Mouse (Mus musculus): ENCODE results near the gene Plcd4. TPM values are rescaled to one million over a fixed set of nuclear protein-coding genes. Genes with fewer than 3 reads are reported as not detected.

Gene Plcd4
- not detected for polyA plus RNA-seq (2015; fragmentation: Illumina TruSeq; extraction: RNeasy Lipid Tissue Mini Kit (QIAGEN cat#74804); ENCODE audit: insufficient read depth, low replicate concordance)

GRCm38 (mm10) chr1:74542451-74542961 lies at the start of gene Plcd4:
Plcd4 (plus strand) TSS chr1:74542888.

DNA sequence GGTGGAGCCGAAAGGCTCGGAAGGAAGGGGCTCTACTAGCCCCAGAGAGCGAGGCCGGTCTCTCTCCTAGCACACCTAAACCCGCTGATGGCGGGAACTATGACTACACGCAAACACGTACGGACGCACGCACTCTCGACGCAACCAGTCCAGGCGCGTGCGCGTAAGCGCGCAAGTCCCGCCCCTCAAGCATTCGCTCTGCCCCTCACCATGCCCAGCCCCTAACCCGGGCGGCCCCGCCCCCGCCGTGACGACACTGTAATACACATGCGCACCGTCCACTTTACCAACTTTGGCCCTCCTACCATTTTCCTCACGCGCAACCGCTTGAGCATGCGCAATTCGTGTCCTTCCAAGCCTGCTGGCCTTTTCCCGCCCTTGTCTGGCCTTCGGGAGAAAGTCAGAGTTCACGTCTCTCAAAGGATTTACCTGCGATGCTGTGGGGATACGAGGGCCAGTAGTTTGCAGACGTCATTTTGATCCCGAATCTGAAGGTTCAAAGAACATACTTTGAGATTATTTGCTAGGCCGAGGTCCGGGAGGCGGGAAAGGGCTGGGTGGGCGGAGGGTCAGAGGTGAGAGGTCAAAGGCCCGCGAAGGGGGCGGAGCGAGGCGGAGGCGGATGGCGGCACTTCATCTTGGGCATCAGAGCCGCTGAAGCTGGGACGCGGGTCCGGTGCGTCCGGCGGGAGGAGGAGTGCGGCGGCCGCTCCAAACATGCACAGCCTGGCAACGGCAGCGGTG lies 36.8 kb upstream of the Plcd4 start, which contains the start of gene Cnot9:
Gene Cnot9 (plus strand): TSS at position 338 of the 744 bp plus-strand sequence.

GRCm38 (mm10) chr1:74544184-74544583 lies 1.5 kb downstream of the Plcd4 start, which contains the start of gene Usp37:
Usp37 (minus strand) TSS chr1:74544284.

DNA sequence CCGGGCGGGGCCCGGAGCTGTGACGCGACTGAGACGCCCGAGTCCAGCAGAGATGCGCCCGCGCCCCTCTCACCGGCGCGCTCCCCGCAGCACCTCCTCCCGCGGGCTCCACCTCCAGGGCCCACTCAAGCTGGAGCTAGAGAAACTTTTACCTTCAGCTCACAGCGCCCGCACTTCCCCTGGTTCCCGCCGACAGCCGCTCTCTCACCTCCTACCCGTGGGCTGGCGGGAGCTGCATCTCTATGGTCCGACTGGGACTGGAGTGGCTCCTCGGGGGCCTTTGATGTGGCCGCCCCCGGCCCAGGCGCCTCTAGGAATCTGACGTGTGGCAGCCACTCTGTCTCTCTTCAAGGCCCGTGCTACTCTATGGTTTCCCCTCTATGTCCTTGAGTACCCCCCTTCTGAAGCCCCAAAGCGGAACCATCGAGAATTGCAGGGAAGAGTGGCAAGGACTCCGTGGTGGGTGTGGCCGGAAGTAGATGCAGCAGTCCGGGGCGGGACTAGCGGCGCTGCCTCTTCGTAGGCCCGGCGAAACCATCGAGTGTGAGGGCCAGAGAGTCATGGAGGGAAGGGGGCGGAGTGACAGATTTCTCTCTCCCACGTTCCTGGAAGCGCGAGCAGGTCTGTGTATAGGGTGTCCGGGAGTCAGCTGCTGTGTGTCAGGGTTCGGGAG lies 45.2 kb downstream of the Plcd4 start, which contains the start of the genes Zfp142 and Bcs1l:
Gene Zfp142 (minus strand): TSS at position 474 of the 673 bp plus-strand sequence.
Gene Bcs1l (plus strand): TSS at position 517 of the 673 bp plus-strand sequence.

GRCm38 (mm10) chr1:74601267-74601962 lies 58.7 kb downstream of the Plcd4 start, which contains the start of the genes Rnf25 and Stk36:
Rnf25 (minus strand) TSS chr1:74601397.
Stk36 (plus strand) TSS chr1:74601445.

Other genes with a start within 250 kb of the Plcd4 start
- gene Tmbim1, start 237.3 kb upstream of the Plcd4 start, polyA plus RNA-seq (2015; fragmentation: Illumina TruSeq; extraction: RNeasy Lipid Tissue Mini Kit (QIAGEN cat#74804); ENCODE audit: insufficient read depth, low replicate concordance), result 21.1 TPM
- 0.64 TPM for gene Catip, start 180.8 kb upstream of the Plcd4 start, polyA plus RNA-seq (2015; fragmentation: Illumina TruSeq; extraction: RNeasy Lipid Tissue Mini Kit (QIAGEN cat#74804); ENCODE audit: insufficient read depth, low replicate concordance)
- gene Slc11a1, start 167.7 kb upstream of the Plcd4 start, polyA plus RNA-seq (2015; fragmentation: Illumina TruSeq; extraction: RNeasy Lipid Tissue Mini Kit (QIAGEN cat#74804); ENCODE audit: insufficient read depth, low replicate concordance), result 46.5 TPM
- gene Ctdsp1, start 151.4 kb upstream of the Plcd4 start, polyA plus RNA-seq (2015; fragmentation: Illumina TruSeq; extraction: RNeasy Lipid Tissue Mini Kit (QIAGEN cat#74804); ENCODE audit: insufficient read depth, low replicate concordance), result 54.0 TPM
- gene Vil1, start 133.5 kb upstream of the Plcd4 start, polyA plus RNA-seq (2015; fragmentation: Illumina TruSeq; extraction: RNeasy Lipid Tissue Mini Kit (QIAGEN cat#74804); ENCODE audit: insufficient read depth, low replicate concordance), result not detected
- gene Cnot9, start 36.8 kb upstream of the Plcd4 start, polyA plus RNA-seq (2015; fragmentation: Illumina TruSeq; extraction: RNeasy Lipid Tissue Mini Kit (QIAGEN cat#74804); ENCODE audit: insufficient read depth, low replicate concordance), result 35.8 TPM
- gene Usp37, start 1.4 kb downstream of the Plcd4 start, polyA plus RNA-seq (2015; fragmentation: Illumina TruSeq; extraction: RNeasy Lipid Tissue Mini Kit (QIAGEN cat#74804); ENCODE audit: insufficient read depth, low replicate concordance), result 19.9 TPM
- 13.7 TPM for gene Zfp142, start 45.4 kb downstream of the Plcd4 start, polyA plus RNA-seq (2015; fragmentation: Illumina TruSeq; extraction: RNeasy Lipid Tissue Mini Kit (QIAGEN cat#74804); ENCODE audit: insufficient read depth, low replicate concordance)
- 16.0 TPM for gene Bcs1l, start 45.4 kb downstream of the Plcd4 start, polyA plus RNA-seq (2015; fragmentation: Illumina TruSeq; extraction: RNeasy Lipid Tissue Mini Kit (QIAGEN cat#74804); ENCODE audit: insufficient read depth, low replicate concordance)
- 44.9 TPM for gene Rnf25, start 58.5 kb downstream of the Plcd4 start, polyA plus RNA-seq (2015; fragmentation: Illumina TruSeq; extraction: RNeasy Lipid Tissue Mini Kit (QIAGEN cat#74804); ENCODE audit: insufficient read depth, low replicate concordance)
- 0.29 TPM for gene Stk36, start 58.6 kb downstream of the Plcd4 start, polyA plus RNA-seq (2015; fragmentation: Illumina TruSeq; extraction: RNeasy Lipid Tissue Mini Kit (QIAGEN cat#74804); ENCODE audit: insufficient read depth, low replicate concordance)
- gene Ttll4, start 118.9 kb downstream of the Plcd4 start, polyA plus RNA-seq (2015; fragmentation: Illumina TruSeq; extraction: RNeasy Lipid Tissue Mini Kit (QIAGEN cat#74804); ENCODE audit: insufficient read depth, low replicate concordance), result 43.7 TPM
- gene Cyp27a1, start 170.7 kb downstream of the Plcd4 start, polyA plus RNA-seq (2015; fragmentation: Illumina TruSeq; extraction: RNeasy Lipid Tissue Mini Kit (QIAGEN cat#74804); ENCODE audit: insufficient read depth, low replicate concordance), result 86.6 TPM
- 0.15 TPM for gene Prkag3, start 206.3 kb downstream of the Plcd4 start, polyA plus RNA-seq (2015; fragmentation: Illumina TruSeq; extraction: RNeasy Lipid Tissue Mini Kit (QIAGEN cat#74804); ENCODE audit: insufficient read depth, low replicate concordance)
- 0.47 TPM for gene Wnt6, start 229.0 kb downstream of the Plcd4 start, polyA plus RNA-seq (2015; fragmentation: Illumina TruSeq; extraction: RNeasy Lipid Tissue Mini Kit (QIAGEN cat#74804); ENCODE audit: insufficient read depth, low replicate concordance)
- 0.77 TPM for gene Wnt10a, start 248.6 kb downstream of the Plcd4 start, polyA plus RNA-seq (2015; fragmentation: Illumina TruSeq; extraction: RNeasy Lipid Tissue Mini Kit (QIAGEN cat#74804); ENCODE audit: insufficient read depth, low replicate concordance)

Data from spleen, adult 10 weeks (tissue).